Comparison of ENCODE assay signal across 22 mouse cellular contexts in genomic region chr17:63056976-63057375, GRCm38 (mm10).
"Had no signal": no experiment of that assay in that cellular context is flagged by ENCODE, and none has a peak within 500 bp of the region (broad histone marks: within the 10 kb centered on the region; RNA-seq: fewer than 3 reads in every experiment).

No protein-coding gene starts in this region.

- H3K4me2 ChIP-seq: limb, embryonic 12.5 days; limb, embryonic 15.5 days; liver, embryonic 11.5 days; lung, embryonic 14.5 days; midbrain, embryonic 12.5 days; midbrain, embryonic 15.5 days; neural tube, embryonic 12.5 days; neural tube, embryonic 15.5 days had no signal

- H3K36me3 ChIP-seq: limb, embryonic 15.5 days; midbrain, embryonic 12.5 days; midbrain, embryonic 15.5 days; neural tube, embryonic 12.5 days; neural tube, embryonic 15.5 days had no signal

- DNase-seq: kidney, adult 9 months; kidney, postnatal 14 days; left cerebral cortex, postnatal 4 days; liver, postnatal 0 days; lung, embryonic 14.5 days; right cerebral cortex, adult 18-20 months; right cerebral cortex, postnatal 14 days; right cerebral cortex, postnatal 4 days; thymus, adult 18-20 months; thymus, postnatal 14 days; thymus, postnatal 4 days had no signal

- H3K4me1 ChIP-seq: limb, embryonic 12.5 days; midbrain, embryonic 12.5 days had no signal

- ATAC-seq: liver, postnatal 0 days; lung, postnatal 0 days; midbrain, embryonic 15.5 days had no signal

- H3K27me3 ChIP-seq: limb, embryonic 12.5 days; limb, embryonic 15.5 days; midbrain, embryonic 15.5 days; neural tube, embryonic 12.5 days; neural tube, embryonic 15.5 days had no signal

- H3K9ac ChIP-seq: limb, embryonic 12.5 days; limb, embryonic 15.5 days; liver, embryonic 14.5 days; liver, postnatal 0 days; lung, embryonic 14.5 days; midbrain, embryonic 12.5 days; midbrain, embryonic 15.5 days; neural tube, embryonic 12.5 days; neural tube, embryonic 15.5 days had no signal

- H3K9me3 ChIP-seq: limb, embryonic 12.5 days; limb, embryonic 15.5 days; midbrain, embryonic 12.5 days; midbrain, embryonic 15.5 days; neural tube, embryonic 12.5 days; neural tube, embryonic 15.5 days had no signal

- H3K4me3 ChIP-seq: limb, embryonic 12.5 days; limb, embryonic 15.5 days; midbrain, embryonic 12.5 days; midbrain, embryonic 15.5 days; neural tube, embryonic 12.5 days; neural tube, embryonic 15.5 days had no signal

- H3K27ac ChIP-seq: limb, embryonic 12.5 days; limb, embryonic 15.5 days; liver, embryonic 14.5 days; macrophage; midbrain, embryonic 12.5 days; midbrain, embryonic 15.5 days; neural tube, embryonic 12.5 days; neural tube, embryonic 15.5 days; stomach, postnatal 0 days had no signal
